Mouse (Mus musculus) olfactory bulb, adult 2 months (tissue): ENCODE results near the gene Lingo1.

Source experiments
- CTCF ChIP-seq: fragments of 200-500 bp; IDR thresholded peaks from 2 replicates; pipeline ENCODE4 v1.5.1; 2012; ENCODE audit warnings: low read depth, mild to moderate bottlenecking, low read length, moderate library complexity; ENCODE audit not compliant: insufficient read depth
- POLR2A ChIP-seq: fragments of 200-500 bp; IDR thresholded peaks from 2 replicates; pipeline ENCODE4 v1.6.1; 2012; ENCODE audit warnings: mild to moderate bottlenecking, low read depth, low read length, moderate library complexity; ENCODE audit not compliant: insufficient read depth

GRCm38 (mm10) chr9:56661217-56661840, 134.9 kb downstream of the Lingo1 start:
- no peak for TF ChIP-seq CTCF
- no peak for TF ChIP-seq POLR2A
